Comparison of ENCODE assay signal across 18 mouse cellular contexts in genomic region chr2:165475412-165475811, GRCm38 (mm10).
"Had no signal": no experiment of that assay in that cellular context is flagged by ENCODE, and none has a peak within 500 bp of the region (broad histone marks: within the 10 kb centered on the region; RNA-seq: fewer than 3 reads in every experiment).

No protein-coding gene starts in this region.

- ATAC-seq: midbrain, embryonic 13.5 days; midbrain, embryonic 15.5 days had no signal

- H3K27ac ChIP-seq: midbrain, embryonic 13.5 days; midbrain, embryonic 15.5 days; neural tube, embryonic 13.5 days; neural tube, embryonic 15.5 days had no signal

- DNase-seq: lung, adult 18-20 months; lung, embryonic 14.5 days; lung, postnatal 10 days; lung, postnatal 4 days; retina, postnatal 1 day; right cerebral cortex, adult 18-20 months; right cerebral cortex, postnatal 25 days; right cerebral cortex, postnatal 4 days; spleen, adult 18-20 months; thymus, adult 18-20 months; thymus, postnatal 14 days; thymus, postnatal 36 days had no signal

- H3K36me3 ChIP-seq: midbrain, embryonic 13.5 days; midbrain, embryonic 15.5 days; neural tube, embryonic 13.5 days; neural tube, embryonic 15.5 days had no signal

- H3K4me3 ChIP-seq: midbrain, embryonic 13.5 days; midbrain, embryonic 15.5 days; myocyte; neural tube, embryonic 13.5 days; neural tube, embryonic 15.5 days had no signal

- H3K4me2 ChIP-seq: lung, embryonic 14.5 days; midbrain, embryonic 11.5 days; midbrain, embryonic 13.5 days; midbrain, embryonic 15.5 days; neural tube, embryonic 13.5 days; neural tube, embryonic 15.5 days had no signal

- H3K9me3 ChIP-seq: midbrain, embryonic 13.5 days; midbrain, embryonic 15.5 days; neural tube, embryonic 13.5 days; neural tube, embryonic 15.5 days had no signal

- H3K9ac ChIP-seq: lung, embryonic 14.5 days; midbrain, embryonic 13.5 days; midbrain, embryonic 15.5 days; neural tube, embryonic 13.5 days; neural tube, embryonic 15.5 days had no signal
